Mouse (Mus musculus): ENCODE measurements around the gene Chchd3. TPM values are rescaled to one million over a fixed set of nuclear protein-coding genes. Genes with fewer than 3 reads are reported as not detected.

The Chchd3 gene
- total RNA-seq (2022), result 100 to 1,000 TPM; 100 to 179 (median 152) TPM

DNA sequence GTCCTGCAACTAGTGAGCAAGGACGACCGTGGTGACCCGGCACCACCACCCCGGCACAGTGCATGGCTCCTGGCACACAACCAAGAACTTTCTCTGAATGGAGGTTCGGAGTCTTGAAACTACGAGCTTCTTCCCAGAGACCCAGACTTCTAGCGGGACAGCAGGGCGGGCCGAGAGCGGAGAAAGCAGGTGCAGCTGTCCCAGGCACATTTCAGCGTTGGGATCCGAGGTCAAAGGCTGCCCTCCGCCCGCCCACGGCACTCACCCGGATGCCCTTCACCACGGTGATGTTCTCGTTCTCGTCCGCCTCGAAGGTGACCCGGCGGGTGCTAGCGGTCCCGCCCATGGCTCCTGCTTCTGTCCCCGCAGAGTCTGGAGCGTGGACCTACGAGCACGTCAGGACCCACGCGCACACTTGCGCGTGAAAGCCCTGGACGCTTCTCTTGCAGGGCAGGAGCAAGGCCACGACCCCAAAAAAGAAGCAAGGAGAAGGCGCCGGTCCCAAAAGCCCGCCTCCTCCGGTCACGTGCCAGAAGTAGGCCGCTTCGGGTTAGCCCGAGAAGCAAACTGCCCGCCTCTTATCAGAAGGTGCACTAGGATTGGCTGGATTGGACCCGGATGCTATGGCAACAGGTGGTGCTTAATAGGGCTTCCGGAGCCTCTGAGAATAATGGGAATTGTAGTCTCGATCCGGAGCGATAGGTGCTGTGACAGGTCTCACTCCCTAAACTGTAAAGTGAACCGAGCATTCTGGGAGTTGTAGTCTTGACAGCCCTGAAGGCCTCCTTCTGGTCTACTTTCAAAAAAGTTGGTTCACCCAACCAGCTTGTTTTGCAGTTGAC lies at the start of gene Chchd3:
Chchd3 (minus strand) TSS at position 526 of the 842 bp plus-strand sequence.
- peak; percentile 98 for DNase-seq

GRCm38 (mm10) chr6:33104661-33105060 lies 44.6 kb upstream of the Chchd3 start:
- DNase-seq, result no peak

DNA sequence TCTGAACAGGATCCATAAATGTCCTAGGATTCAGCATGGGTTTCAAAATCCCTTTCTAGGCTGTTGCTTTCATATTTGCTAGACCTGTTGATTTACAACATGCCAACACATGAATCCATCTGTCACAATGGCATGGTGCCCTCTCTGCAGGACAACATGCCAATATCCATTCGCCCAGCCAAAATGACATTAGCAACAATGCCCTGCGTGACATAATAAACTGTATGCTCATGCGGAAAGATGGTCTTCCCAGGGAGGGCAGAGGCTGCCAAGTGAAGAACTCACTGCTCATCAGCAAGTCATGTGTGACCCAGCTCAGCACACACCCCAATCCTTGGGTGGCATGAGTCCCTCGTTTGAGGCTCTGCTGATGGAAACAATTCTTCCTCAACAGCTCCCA lies 38.8 kb upstream of the Chchd3 start:
- DNase-seq, result no peak

- DNase-seq, result no peak
Measured at GRCm38 (mm10) chr6:33094671-33095233, 34.7 kb upstream of the Chchd3 start.

DNA sequence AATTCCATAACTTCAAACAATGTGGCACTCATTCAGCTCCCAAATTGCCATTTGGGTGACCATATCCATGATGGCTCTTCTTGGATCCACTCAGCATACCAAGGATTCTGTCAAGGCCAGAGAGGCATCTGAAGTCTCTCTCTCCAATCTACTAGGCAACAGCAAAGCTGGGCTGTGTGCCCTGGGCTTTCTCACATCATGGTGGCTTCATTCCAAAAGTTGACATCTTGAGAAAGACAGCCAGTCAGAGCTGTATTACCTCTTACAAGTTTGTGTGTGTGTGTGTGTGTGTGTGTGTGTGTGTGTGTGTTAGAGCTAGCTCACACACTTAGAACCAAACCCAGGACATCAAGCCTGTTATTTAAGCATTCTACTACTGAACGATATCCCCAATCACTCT lies 20.1 kb upstream of the Chchd3 start:
- no peak for DNase-seq

DNA sequence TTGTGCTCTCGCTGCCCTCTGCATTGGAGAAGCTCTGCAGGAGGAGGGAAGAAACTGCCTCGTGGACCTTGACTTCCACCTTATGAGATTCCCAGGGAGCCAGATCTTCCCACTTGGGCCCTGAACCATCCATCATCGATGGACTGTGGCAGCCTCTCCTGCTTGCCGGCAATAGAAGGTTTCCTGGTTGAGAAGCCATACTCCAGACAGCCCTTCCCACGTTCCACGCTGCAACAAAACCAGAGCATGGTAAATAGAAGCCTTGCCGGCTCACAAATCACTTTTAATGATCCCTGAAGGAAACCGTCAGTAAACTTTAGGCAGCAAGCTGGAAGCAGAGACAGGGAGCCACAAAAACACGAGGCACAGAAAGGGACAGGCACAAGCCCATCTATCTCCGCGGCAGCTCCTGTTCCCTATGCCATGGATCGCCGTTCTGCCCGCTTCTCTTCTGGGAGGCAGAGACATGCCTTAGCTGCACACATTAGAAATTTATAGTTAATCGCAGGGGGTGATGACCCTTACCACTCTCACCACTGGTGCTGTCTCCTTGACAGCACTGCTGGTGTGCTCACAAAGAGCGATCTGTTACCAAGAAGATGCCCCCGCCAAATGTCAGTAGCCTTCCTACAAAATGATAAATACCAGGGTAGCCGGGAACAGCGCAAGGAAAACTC lies 18.3 kb upstream of the Chchd3 start:
- DNase-seq, result no peak

- no peak for DNase-seq
Measured at GRCm38 (mm10) chr6:33066462-33066861, 6.4 kb upstream of the Chchd3 start.

DNA sequence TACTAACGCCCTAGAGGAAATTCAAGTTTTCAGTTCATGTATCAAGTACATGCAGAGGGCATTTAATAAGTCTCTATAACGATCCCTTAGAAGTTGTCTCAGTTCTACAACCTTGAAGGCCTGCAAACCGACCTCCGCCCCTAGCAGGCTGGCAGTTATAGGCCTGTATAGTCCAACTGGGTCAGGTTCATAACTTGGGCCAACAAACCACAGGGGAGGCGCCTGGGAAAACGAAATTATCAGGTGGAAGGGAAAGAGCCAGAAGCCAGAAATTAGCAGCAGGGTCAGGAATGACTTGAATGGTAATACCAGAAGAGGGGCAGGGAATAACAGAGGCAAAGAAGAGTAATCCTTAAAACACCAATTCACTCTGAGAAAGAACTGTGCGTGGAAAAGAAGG lies 784 bp downstream of the Chchd3 start:
- peak; percentile 14 for DNase-seq

GRCm38 (mm10) chr6:33056392-33056791 lies 3.7 kb downstream of the Chchd3 start:
- no peak for DNase-seq

GRCm38 (mm10) chr6:33055663-33056062 lies 4.4 kb downstream of the Chchd3 start:
- DNase-seq, result no peak

DNA sequence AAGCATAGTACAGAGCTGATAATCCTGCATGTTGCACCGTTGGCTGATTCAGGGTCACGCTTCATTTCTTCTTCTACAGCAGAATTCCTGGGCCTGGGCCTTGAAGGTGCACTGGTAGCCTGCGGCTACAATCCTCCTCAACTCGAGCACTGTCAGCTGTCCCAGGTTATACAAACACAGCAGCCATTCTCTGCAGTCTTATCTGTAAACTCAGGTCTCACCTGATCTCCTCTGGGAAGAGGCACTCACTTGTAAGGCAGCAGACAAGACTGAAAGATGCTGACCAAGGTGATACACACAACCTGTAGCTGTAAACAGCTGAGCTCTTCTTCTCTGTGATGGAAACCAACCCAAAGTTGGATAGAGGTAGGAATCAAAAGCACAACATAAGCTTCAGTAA lies 5.1 kb downstream of the Chchd3 start:
- no peak for DNase-seq

GRCm38 (mm10) chr6:33051642-33052041 lies 8.4 kb downstream of the Chchd3 start:
- no peak for DNase-seq

GRCm38 (mm10) chr6:33049705-33050420 lies 10.2 kb downstream of the Chchd3 start:
- peak; percentile 11 for DNase-seq

DNA sequence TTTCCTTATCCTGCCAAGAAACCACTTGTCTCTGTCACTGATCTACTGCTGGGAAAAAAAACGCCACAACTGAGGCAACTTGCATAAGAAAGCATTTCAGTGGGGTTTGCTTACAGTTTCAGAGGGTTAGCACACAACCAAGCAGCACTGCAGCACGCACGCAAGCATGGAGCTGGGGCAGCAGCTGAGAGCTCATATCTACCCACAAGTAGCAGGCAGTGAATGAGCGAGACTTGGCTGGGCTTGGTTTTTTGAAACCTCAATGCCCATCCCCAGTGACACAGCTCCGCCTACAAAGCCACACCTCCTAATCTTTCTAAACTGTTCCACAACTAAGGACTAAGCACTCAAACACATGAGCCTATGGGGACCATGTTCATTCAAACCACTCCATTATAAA lies 16.6 kb downstream of the Chchd3 start:
- DNase-seq, result no peak

DNA sequence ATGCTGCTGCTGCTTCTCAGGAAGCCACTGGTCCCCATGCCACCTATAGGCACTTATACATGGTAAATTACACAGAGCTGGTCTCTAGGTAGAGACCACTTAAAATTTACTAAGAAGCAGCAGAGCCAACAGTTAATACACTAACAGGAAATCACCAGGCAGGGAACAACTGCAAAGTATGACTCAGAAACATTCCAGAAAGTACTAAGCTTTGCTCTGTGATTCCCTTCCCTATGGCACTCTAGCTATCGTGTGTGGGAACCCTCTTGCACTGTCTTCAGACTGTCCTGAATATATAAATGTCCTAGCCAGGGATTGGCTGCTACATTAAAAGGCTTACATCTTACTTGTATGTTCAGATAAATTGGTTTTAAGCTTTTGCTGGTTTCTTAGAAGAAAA lies 17.2 kb downstream of the Chchd3 start:
- DNase-seq, result no peak

GRCm38 (mm10) chr6:33041978-33042377 lies 18.1 kb downstream of the Chchd3 start:
- no peak for DNase-seq

- DNase-seq, result no peak
Measured at GRCm38 (mm10) chr6:33040360-33041090, 19.5 kb downstream of the Chchd3 start.

GRCm38 (mm10) chr6:33032543-33032942 lies 27.5 kb downstream of the Chchd3 start:
- DNase-seq, result no peak

DNA sequence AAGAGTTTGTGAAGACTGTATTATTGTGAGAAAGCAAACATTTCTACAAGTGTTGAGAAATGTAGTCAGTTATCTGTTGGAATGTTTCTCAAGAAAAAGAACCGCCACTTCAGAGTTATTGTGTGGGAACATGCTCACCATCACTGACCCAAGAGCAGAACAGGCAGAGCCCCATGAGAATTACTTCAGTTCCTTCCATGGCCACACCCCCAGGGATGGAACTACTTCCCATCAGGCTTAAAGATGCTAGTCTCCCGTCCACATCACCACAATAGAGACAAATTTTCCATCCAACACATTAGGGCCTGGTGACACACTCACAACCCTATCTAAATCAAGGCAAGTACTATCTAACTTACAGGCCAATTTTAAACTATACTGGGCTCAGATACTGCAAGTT lies 28.4 kb downstream of the Chchd3 start:
- DNase-seq, result no peak

DNA sequence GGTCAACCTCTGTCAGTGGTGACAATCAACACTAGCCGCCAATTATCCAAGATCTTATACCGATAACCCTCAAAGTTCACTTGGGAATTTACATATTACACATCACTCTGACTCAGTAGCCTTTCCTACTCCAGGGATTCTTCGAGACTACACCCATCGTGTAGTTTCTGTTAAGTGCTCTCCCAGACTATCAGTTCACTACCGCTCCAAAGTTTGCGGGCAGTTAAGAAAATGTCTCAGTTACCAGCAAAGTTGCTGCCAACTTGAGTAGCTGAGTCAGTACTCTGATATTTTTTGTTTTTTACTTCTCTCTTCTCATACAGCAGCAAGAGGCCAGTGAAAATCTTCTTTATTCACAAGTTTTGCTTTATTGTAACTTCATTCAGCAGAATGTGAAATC lies 31.8 kb downstream of the Chchd3 start:
- no peak for DNase-seq

DNA sequence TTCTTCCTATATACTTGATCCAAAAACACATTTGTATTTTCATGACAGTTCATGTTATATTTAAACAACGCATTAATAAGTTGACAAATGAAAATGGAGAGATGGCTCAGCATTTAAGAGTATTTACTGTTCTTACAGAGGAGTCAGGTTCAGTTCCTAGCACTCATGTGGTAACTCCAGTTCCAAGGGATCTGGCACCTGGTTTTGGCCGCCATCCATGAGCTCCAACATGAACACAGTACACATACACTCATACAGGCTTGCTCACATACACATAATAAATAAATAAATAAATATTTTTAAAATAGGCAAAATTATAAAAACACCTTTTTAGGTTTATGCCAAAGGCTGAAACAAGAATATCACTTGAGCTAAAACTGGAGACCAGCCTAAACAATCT lies 35.0 kb downstream of the Chchd3 start:
- DNase-seq, result no peak

DNA sequence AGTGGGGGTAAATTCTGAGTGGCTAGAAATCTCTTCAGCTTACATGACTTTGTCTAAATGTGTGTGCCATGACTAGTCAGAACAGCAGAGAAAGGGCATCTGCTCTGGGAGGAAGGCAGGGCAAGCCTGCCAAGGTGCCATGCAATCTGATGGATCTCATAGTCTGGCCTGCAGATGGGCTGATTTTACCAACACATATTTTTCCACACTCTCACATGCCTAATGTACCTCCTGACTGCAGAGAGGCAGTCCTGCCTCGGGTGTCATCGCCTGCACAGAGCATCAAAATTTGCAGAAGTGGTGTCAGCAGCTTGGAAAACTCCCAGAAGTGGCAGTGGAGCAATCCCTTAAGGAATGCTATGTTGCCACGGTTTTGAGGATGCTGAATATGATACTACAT lies 55.5 kb downstream of the Chchd3 start:
- DNase-seq, result no peak
